Mouse (Mus musculus) CD4-positive, CD25-positive, alpha-beta regulatory T cell (primary cell): ENCODE data around the gene Pold4. TPM values are rescaled to one million over a fixed set of nuclear protein-coding genes. Genes with fewer than 3 reads are reported as not detected.

Experiments used
- polyA plus RNA-seq: library from polyadenylated mRNA; unstranded; fragments of 100-300 nt; shearing (Covaris generic); gene quantifications from one replicate; pipeline ENCODE4 v1.2.1, GENCODE M21; 2017

Gene Pold4
- polyA plus RNA-seq = 113 TPM

GRCm38 (mm10) chr19:4231253-4232185, at the start of gene Pold4:
Gene Pold4 (plus strand): TSS chr19:4231899.

DNA sequence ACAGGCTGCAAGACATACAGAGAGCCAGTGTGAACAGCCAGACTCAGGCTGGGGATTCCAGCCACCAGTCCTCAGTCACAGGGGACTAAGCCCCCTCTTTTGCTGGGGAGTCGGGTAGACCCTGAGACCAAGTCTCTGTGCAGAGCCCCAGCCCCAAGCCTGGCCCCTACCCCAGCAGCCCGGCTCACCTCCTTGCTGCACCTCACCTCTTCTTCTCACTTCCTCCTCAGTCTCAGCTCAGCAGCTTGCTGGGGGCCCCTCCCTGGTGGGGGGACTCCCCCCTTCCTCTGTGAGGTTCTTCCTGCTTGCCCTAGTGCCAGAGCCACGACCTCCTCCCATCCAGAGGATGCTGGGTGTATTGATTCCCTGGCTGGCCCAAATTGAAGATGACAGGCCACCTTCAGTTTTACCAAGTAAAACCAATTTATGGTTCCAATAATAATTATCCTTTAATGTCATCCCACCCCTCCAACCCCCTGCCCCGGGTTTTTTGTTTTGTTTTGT, 40.8 kb upstream of the Pold4 start, which contains the start of gene Tbc1d10c:
TSS of gene Tbc1d10c (minus strand) at position 454 of the 504 bp plus-strand sequence.

GRCm38 (mm10) chr19:4191528-4192250, 40.0 kb upstream of the Pold4 start, which contains the start of gene Ppp1ca:
Gene Ppp1ca (plus strand): TSS chr19:4192065.

GRCm38 (mm10) chr19:4201291-4201909, 30.3 kb upstream of the Pold4 start, which contains the start of gene Rad9a:
Gene Rad9a (minus strand): TSS chr19:4201662.

DNA sequence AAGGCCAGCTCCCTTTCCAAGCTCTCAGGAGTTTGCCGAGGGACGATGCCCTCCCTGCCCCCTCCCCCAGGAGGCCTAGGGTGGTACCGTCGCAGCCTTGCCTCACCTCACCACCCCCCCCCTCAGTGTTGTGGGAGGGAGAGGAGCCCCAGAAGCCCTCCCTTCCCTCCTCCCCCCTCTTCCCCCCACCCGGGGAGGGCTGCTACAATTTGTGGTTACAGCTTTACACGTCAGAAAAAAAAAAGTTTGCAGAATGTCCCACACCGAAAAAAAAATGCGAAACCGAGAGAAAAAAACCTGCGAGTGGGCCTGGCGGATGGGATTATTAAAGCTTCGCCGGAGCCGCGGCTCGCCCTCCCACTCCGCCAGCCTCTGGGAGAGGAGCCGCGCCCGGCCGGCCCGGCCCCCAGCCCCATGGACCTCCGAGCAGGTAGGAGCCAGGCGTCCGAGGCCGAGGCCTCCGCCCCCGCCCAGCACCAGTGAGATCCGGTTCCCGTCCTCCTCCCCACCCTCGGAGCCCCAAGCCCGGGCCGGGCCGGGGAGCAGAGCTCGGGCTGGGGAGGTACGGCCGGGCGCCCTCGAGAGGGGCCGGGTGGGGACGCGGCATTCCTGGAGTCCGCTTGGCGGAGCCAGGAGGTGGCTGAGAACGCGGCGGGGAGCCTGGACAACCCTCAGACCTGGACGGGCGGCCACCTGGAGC, 17.5 kb upstream of the Pold4 start, which contains the start of the genes Clcf1 and AC109138.7:
TSS of gene Clcf1 (plus strand) at position 168 of the 700 bp plus-strand sequence.
TSS of gene AC109138.7 (plus strand) at position 287 of the 700 bp plus-strand sequence.

DNA sequence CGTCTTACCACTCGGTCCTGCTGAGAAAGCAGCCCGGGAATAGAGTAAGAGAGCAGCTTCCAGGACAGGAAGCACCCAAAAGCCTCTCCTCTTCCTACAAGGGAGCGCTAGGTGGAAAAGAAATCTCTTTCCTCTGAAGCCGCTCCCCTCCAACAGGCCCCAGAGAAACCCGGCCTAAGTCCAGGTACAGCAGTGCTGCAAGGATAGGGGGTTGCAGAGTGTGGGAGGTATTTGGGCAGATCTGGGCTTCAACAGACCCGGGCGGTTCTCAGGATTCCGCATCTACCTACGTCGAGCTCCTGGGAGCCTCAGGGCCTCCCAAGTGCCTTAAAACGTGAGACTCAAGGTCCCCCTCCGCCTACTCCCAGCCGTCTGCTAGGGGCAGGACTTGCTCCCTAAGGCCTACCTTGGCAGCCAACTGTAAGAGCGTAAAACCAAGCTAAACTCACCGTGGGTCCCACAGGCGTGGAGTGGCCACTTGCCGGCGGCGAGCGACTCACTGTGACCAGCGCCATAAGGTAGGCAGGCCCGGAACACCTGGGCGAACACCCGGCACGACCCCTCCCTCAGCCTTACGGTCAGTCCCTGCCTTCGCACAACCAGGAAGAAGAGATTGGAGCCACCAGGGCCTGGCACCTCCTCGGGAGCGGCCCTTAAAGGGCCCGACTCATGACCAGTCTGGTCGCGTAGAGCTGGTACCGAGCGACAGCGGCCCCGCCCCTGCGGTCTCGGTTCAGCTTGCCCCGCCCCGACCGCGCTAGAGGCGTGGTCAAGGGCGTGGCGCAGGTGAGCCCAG, 37.1 kb downstream of the Pold4 start, which contains the start of gene Ssh3:
TSS of gene Ssh3 (minus strand) at position 615 of the 796 bp plus-strand sequence.

DNA sequence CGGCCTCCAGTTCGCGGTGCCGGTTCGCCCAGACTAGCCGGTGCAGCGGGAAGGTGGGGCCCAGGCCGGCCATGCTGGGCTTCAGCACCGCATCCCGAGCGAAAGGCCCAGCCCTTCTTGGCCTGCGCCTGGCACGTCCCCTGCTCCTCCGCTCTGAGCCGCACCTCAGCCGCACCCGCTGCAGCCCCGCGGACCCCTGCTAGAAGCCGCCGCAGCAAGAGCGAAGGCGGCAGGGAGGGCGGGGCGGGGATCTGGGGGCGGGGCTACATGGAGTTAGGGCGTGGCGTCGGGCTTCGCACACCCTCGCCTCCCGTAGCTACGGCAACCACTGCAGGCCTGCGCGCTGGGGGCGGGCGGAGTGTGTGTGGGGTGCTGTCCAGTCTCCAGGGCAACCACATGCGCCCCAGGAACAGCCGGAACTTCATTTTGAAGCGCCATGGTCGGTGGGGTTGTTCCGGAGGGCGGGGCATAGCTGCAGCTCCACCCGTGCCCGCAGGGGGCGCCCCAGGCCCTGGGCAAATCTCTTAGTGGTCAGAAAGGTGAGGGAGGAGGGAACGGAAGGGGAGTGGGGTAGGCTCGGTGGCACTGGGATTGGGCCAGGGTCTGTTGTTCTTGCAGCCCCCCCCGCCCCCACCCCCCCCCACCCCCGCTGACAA, 51.3 kb downstream of the Pold4 start, which contains the start of gene Ankrd13d:
TSS of gene Ankrd13d (minus strand) at position 240 of the 656 bp plus-strand sequence.

Other genes starting within 250 kb of the Pold4 start
- gene Acy3, start 245.3 kb upstream of the Pold4 start, polyA plus RNA-seq = 0.60 TPM
- not detected for gene Tbx10, start 239.1 kb upstream of the Pold4 start, polyA plus RNA-seq
- 17.6 TPM for gene Nudt8, start 231.3 kb upstream of the Pold4 start, polyA plus RNA-seq
- 2.0 TPM for gene Gm49405, start 231.3 kb upstream of the Pold4 start, polyA plus RNA-seq
- 3.5 TPM for gene Doc2g, start 228.6 kb upstream of the Pold4 start, polyA plus RNA-seq
- gene Ndufv1, start 219.1 kb upstream of the Pold4 start, polyA plus RNA-seq = 164 TPM
- 512 TPM for gene Gstp1, start 193.9 kb upstream of the Pold4 start, polyA plus RNA-seq
- 2.0 TPM for gene Gstp2, start 185.9 kb upstream of the Pold4 start, polyA plus RNA-seq
- 96.6 TPM for gene Gstp3, start 172.3 kb upstream of the Pold4 start, polyA plus RNA-seq
- gene Cabp2, start 150.3 kb upstream of the Pold4 start, polyA plus RNA-seq = not detected
- gene Cdk2ap2, start 134.7 kb upstream of the Pold4 start, polyA plus RNA-seq = 799 TPM
- gene Pitpnm1, start 131.9 kb upstream of the Pold4 start, polyA plus RNA-seq = 330 TPM
- gene Aip, start 106.0 kb upstream of the Pold4 start, polyA plus RNA-seq = 195 TPM
- gene Gpr152, start 92.1 kb upstream of the Pold4 start, polyA plus RNA-seq = not detected
- gene Cabp4, start 87.9 kb upstream of the Pold4 start, polyA plus RNA-seq = 0.41 TPM
- gene Coro1b, start 83.3 kb upstream of the Pold4 start, polyA plus RNA-seq = 394 TPM
- 1,480 TPM for gene Ptprcap, start 78.3 kb upstream of the Pold4 start, polyA plus RNA-seq
- 49.1 TPM for gene Rps6kb2, start 68.5 kb upstream of the Pold4 start, polyA plus RNA-seq
- 36.9 TPM for gene Carns1, start 56.4 kb upstream of the Pold4 start, polyA plus RNA-seq
- 782 TPM for gene Tbc1d10c, start 40.6 kb upstream of the Pold4 start, polyA plus RNA-seq
- gene Ppp1ca, start 39.8 kb upstream of the Pold4 start, polyA plus RNA-seq = 1,094 TPM
- 80.3 TPM for gene Rad9a, start 30.2 kb upstream of the Pold4 start, polyA plus RNA-seq
- 38.4 TPM for gene Clcf1, start 17.7 kb upstream of the Pold4 start, polyA plus RNA-seq
- 0.61 TPM for gene AC109138.7, start 17.5 kb upstream of the Pold4 start, polyA plus RNA-seq
- gene Ssh3, start 37.3 kb downstream of the Pold4 start, polyA plus RNA-seq = 0.73 TPM
- 7.3 TPM for gene Ankrd13d, start 51.2 kb downstream of the Pold4 start, polyA plus RNA-seq
- 238 TPM for gene Grk2, start 74.3 kb downstream of the Pold4 start, polyA plus RNA-seq
- gene Kdm2a, start 166.4 kb downstream of the Pold4 start, polyA plus RNA-seq = 71.8 TPM
- gene Rhod, start 207.5 kb downstream of the Pold4 start, polyA plus RNA-seq = 4.6 TPM
- gene Syt12, start 245.5 kb downstream of the Pold4 start, polyA plus RNA-seq = 0.14 TPM